Mouse (Mus musculus) intestine, embryonic 16.5 days (tissue): Measurements from ENCODE around the gene Gm45717. TPM values are rescaled to one million over a fixed set of nuclear protein-coding genes. Genes with fewer than 3 reads are reported as not detected.
A peak's percentile ranks its signal among the peaks of the same experiment; 100 is the strongest.

Experiments used
- ATAC-seq: fragments of 200-750 bp; cut with Nextera tagmentation; 2 replicates; pipeline ENCODE4 v1.8.0; 2017; ENCODE audit warnings: moderate TSS enrichment, moderate library complexity
- H3K27ac ChIP-seq: fragments of 300-500 bp; sonication (generic); 2 replicates; pipeline ENCODE4 v1.5.1; 2014; ENCODE audit warnings: mild to moderate bottlenecking, low read length
- H3K27me3 ChIP-seq: fragments of 300-500 bp; sonication (generic); replicated peaks from 2 replicates; pipeline ENCODE4 v1.6.1; 2014; ENCODE audit warnings: low read length, control low read depth, mixed read lengths; ENCODE audit not compliant: control insufficient read depth, insufficient read depth
- H3K36me3 ChIP-seq: fragments of 300-500 bp; sonication (generic); 2 replicates; pipeline ENCODE4 v1.6.1; 2014; ENCODE audit warnings: low read length, control low read depth; ENCODE audit not compliant: control insufficient read depth, insufficient read depth
- H3K4me1 ChIP-seq: fragments of 300-500 bp; sonication (generic); 2 replicates; pipeline ENCODE4 v1.6.1; 2014; ENCODE audit warnings: low read length, control low read depth, mixed read lengths; ENCODE audit not compliant: control insufficient read depth, insufficient read depth
- H3K4me2 ChIP-seq: fragments of 300-500 bp; sonication (generic); 2 replicates; pipeline ENCODE4 v1.6.1; 2014; ENCODE audit warnings: low read depth, low read length, control low read depth
- H3K4me3 ChIP-seq: fragments of 300-500 bp; sonication (generic); 2 replicates; pipeline ENCODE4 v1.5.1; 2014; ENCODE audit warnings: mild to moderate bottlenecking, low read length
- H3K9ac ChIP-seq: fragments of 300-500 bp; sonication (generic); 2 replicates; pipeline ENCODE4 v1.6.1; 2014; ENCODE audit warnings: low read depth, low read length
- H3K9me3 ChIP-seq: fragments of 300-500 bp; sonication (generic); 2 replicates; pipeline ENCODE4 v1.6.1; 2016; ENCODE audit warnings: low read length, control low read depth; ENCODE audit not compliant: control insufficient read depth
- WGBS: fragments of 180-500 bp; shearing (Covaris S2); extraction: QIAGEN DNeasy Blood & Tissue Kit; methylation state at CpG from one replicate; pipeline ENCODE4 v1.1.7; 2014; 5-methylcytosine and 5-hydroxymethylcytosine counted together
- polyA plus RNA-seq: library from polyadenylated mRNA; unstranded; fragments of >200 nt; fragmentation: Nextera tagmentation; extraction: Ambion mirVana; gene quantifications from 2 replicates; pipeline ENCODE4 v1.2.1, GENCODE M21; 2015

Gm45717 gene
- polyA plus RNA-seq, 1 experiment from 2014 or later, result not detected

DNA sequence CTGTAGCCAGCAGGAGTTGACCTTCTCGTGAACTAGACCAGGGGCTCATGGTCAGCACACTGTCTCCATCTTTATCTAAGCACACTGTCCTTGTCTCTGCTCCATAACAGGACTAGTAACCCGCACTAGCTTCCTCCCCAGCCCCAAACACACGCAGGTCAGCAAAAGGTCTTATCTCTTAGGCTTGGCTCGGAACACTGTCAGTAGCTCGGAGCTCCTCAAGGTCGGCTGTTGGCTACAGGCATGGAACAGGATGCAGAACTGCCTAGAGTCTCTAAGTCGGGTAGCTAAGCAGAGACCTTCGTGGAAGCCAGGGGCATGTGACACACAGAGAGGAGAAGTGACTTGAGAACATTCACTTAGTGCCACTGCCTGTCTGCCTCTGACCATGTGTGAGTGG lies 7.6 kb downstream of the Gm45717 start:
- no peak overlapping the region for H3K9ac ChIP-seq
- H3K9me3 ChIP-seq, result no peaks in the 10 kb centered on the region
- peaks cover 26% of the 10 kb centered on the region for H3K4me1 ChIP-seq
- WGBS, result 78% methylated on average over 8 of the region's 8 CpGs
- no peaks in the 10 kb centered on the region for H3K27me3 ChIP-seq
- H3K36me3 ChIP-seq, result peaks cover 26% of the 10 kb centered on the region
- no peak for ATAC-seq
- H3K4me3 ChIP-seq, result no peak overlapping the region
- no peak overlapping the region for H3K4me2 ChIP-seq
- no peak overlapping the region for H3K27ac ChIP-seq

DNA sequence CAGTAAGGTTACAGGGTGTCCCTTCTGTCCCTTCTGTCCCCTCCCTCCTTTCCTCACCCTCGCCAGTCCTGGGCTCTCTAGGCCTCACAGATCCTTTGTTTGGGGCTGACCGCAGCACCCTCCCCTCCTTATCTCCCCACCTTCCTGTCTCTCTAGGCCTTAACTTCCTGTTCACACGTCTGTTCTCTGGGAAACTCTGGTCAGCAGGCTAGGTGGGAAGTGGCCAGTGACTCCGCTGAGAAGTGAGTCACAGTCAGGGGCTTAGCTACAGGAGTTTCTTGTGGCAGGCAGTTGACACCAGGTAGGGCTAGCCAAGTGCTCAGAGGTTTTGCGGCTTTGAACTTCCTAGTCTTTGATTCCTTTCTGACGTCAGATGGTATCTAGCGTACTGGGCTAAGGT lies 8.8 kb downstream of the Gm45717 start:
- Histone ChIP-seq H3K9me3 (no peaks in the 10 kb centered on the region), H3K36me3 (peaks cover 26% of the 10 kb centered on the region), H3K27ac (no peak overlapping the region), H3K4me2 (no peak overlapping the region), H3K9ac (no peak overlapping the region), H3K4me1 (peaks cover 29% of the 10 kb centered on the region), H3K27me3 (no peaks in the 10 kb centered on the region), H3K4me3 (no peak overlapping the region)
- 52% methylated on average over 7 of the region's 7 CpGs for WGBS
- no peak for ATAC-seq

DNA sequence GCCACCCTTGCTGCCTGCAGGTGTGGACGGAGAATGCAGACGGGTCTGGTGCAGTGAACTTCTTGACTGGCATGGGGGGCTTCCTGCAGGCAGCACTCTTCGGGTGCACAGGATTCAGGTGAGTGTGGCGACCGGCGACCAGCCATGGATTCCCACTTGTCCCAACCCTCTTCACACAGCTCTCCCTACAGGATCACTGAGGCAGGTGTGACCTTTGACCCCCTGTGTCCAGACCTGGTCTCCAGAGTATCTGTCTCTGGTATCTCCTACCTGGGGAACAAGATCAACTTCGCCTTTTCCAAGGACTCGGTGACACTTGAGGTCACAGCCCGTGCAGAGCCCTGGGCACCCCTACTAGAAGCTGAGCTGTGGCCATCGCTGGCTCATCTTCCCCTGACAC lies 9.4 kb downstream of the Gm45717 start:
- Histone ChIP-seq H3K27ac (no peak overlapping the region), H3K36me3 (peaks cover 26% of the 10 kb centered on the region), H3K4me3 (no peak overlapping the region), H3K4me2 (no peak overlapping the region), H3K4me1 (peaks cover 27% of the 10 kb centered on the region), H3K9me3 (no peaks in the 10 kb centered on the region), H3K27me3 (no peaks in the 10 kb centered on the region), H3K9ac (peak overlapping the region; percentile 18; the same call in 1 of the 2 replicates)
- no peak for ATAC-seq
- WGBS, result 90% methylated on average over 10 of the region's 10 CpGs

- no peaks in the 10 kb centered on the region for H3K9me3 ChIP-seq
- H3K27me3 ChIP-seq, result no peaks in the 10 kb centered on the region
- H3K9ac ChIP-seq, result no peak overlapping the region
- no peak overlapping the region for H3K4me2 ChIP-seq
- H3K4me3 ChIP-seq, result no peak overlapping the region
- WGBS, result 95% methylated on average over 5 of the region's 5 CpGs
- ATAC-seq, result no peak
- H3K27ac ChIP-seq, result no peak overlapping the region
- peaks cover 21% of the 10 kb centered on the region for H3K4me1 ChIP-seq
- H3K36me3 ChIP-seq, result peaks cover 26% of the 10 kb centered on the region
These were observed 10.5 kb downstream of the Gm45717 start for GRCm38 (mm10) chr7:140945247-140945646.

DNA sequence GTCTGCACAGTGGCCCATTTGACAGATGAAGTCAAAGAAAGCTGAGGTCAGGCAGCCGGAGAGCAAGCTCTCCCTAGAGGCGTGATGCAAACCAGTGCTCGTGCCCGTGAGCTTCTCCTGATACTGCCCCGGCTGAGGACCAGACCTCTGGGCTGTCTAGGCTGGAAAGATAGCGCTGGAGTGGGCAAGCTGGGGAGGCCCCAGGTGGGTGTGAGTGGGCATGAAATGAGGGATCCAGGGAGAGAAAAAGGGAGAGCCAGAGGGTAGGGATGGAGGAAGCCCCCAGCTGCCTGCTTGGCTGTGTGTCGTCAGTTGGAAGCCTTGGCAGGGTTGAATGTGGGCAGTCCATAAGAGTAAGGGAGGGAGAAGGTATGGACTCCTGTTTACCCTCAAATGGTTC lies 11.5 kb downstream of the Gm45717 start:
- ATAC-seq, result no peak
- 87% methylated on average over 7 of the region's 7 CpGs for WGBS
- Histone ChIP-seq H3K4me1 (peaks cover 24% of the 10 kb centered on the region), H3K4me3 (no peak overlapping the region), H3K27ac (no peak overlapping the region), H3K9ac (no peak overlapping the region), H3K36me3 (peaks cover 21% of the 10 kb centered on the region), H3K27me3 (no peaks in the 10 kb centered on the region), H3K9me3 (no peaks in the 10 kb centered on the region), H3K4me2 (no peak overlapping the region)

- no peak for ATAC-seq
- Histone ChIP-seq H3K27ac (0 out of 2 replicates have a peak overlapping the region, but pooled peaks have one; percentile 83), H3K4me1 (peaks cover 24% of the 10 kb centered on the region), H3K4me3 (no peak overlapping the region), H3K9me3 (no peaks in the 10 kb centered on the region), H3K9ac (peak overlapping the region; percentile 72), H3K4me2 (no peak overlapping the region), H3K36me3 (peaks cover 19% of the 10 kb centered on the region), H3K27me3 (no peaks in the 10 kb centered on the region)
- 68% methylated on average over 4 of the region's 4 CpGs for WGBS
These were observed 12.4 kb downstream of the Gm45717 start for GRCm38 (mm10) chr7:140943356-140943755.

- 92% methylated on average over 10 of the region's 10 CpGs for WGBS
- peak overlapping the region; percentile 72 for H3K9ac ChIP-seq
- no peak overlapping the region; the same call in 1 of the 2 replicates for H3K4me3 ChIP-seq
- no peaks in the 10 kb centered on the region for H3K27me3 ChIP-seq
- peaks cover 13% of the 10 kb centered on the region for H3K36me3 ChIP-seq
- no peak for ATAC-seq
- H3K4me2 ChIP-seq, result peak overlapping the region; percentile 65
- H3K9me3 ChIP-seq, result no peaks in the 10 kb centered on the region
- H3K4me1 ChIP-seq, result peaks cover 24% of the 10 kb centered on the region
- H3K27ac ChIP-seq, result peak overlapping the region; percentile 83; the same call in 1 of the 2 replicates
These were observed 12.9 kb downstream of the Gm45717 start for GRCm38 (mm10) chr7:140942811-140943210.

DNA sequence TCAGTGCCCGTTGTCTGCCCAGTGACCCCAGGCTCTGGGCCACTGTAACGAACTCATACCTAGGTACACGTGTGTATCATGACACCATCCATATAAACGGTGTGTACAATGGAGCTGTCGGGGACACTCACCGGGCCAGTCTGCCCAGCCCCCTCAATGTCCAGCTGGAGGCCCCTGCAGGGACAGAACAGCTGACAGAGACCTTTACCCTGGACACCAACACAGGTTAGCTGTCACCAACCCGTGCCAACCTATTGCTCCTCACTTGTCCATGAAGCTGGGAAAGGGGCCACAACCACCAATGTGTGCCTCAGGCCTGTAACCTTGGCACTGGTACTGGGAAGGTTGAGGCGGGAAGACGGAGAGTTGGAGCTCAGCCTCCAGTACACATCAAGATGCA lies 13.4 kb downstream of the Gm45717 start:
- Histone ChIP-seq H3K9ac (peak overlapping the region; percentile 72), H3K4me1 (peaks cover 24% of the 10 kb centered on the region), H3K27me3 (no peaks in the 10 kb centered on the region), H3K27ac (peak overlapping the region; percentile 83), H3K4me2 (peak overlapping the region; percentile 65), H3K36me3 (peaks cover 11% of the 10 kb centered on the region), H3K9me3 (no peaks in the 10 kb centered on the region), H3K4me3 (peak overlapping the region; percentile 59)
- 39% methylated on average over 9 of the region's 9 CpGs for WGBS
- no peak for ATAC-seq

GRCm38 (mm10) chr7:140941222-140942051 lies 14.3 kb downstream of the Gm45717 start, which contains the start of gene Pgghg:
Pgghg (plus strand) TSS chr7:140941391.
- Histone ChIP-seq H3K27me3 (no peaks in the 10 kb centered on the region), H3K4me3 (peak within 1 kb of the TSS; percentile 59), H3K4me1 (peaks cover 24% of the 10 kb centered on the region), H3K36me3 (peaks cover 11% of the 10 kb centered on the region), H3K9ac (peak within 1 kb of the TSS; percentile 72), H3K4me2 (peak within 1 kb of the TSS; percentile 65), H3K27ac (peak within 1 kb of the TSS; percentile 83), H3K9me3 (no peaks in the 10 kb centered on the region)
- WGBS, result 2% methylated on average over 33 of the region's 33 CpGs
- peak; percentile 90 for ATAC-seq
